Mouse (Mus musculus) left cerebral cortex, postnatal 14 days (tissue): ENCODE results near the gene Tpp2. TPM values are rescaled to one million over a fixed set of nuclear protein-coding genes. Genes with fewer than 3 reads are reported as not detected.
A peak's percentile ranks its signal among the peaks of the same experiment; 100 is the strongest.
"Not testable (repeated sequence)": the region's sequence is repeated elsewhere in the genome, so short reads cannot be mapped to it uniquely, and the experiment has no call there.

Source experiments
- DNase-seq, 2 experiments: peaks; one replicate each; pipeline ENCODE4 v3.0.0; 2021 to 2022; ENCODE audit warnings: low spot score in 2 of 2, mixed read lengths in 1 of 2
- intact Hi-C: fragments of 180-260 bp; cut with DNase I; formaldehyde crosslinking; loops from one replicate; pipeline ENCODE4 v1.15.1; 2025
- long read RNA-seq, 2 experiments: library from polyadenylated mRNA; stranded (forward); transcript quantifications; one replicate each; pipeline ENCODE4 v2.0.0; 2021
- total RNA-seq, 2 experiments: library from RNA; stranded (reverse); gene quantifications; 2 replicates each; pipeline ENCODE4 v1.2.3; 2021

Gene Tpp2
- 10 to 100 TPM; 53.2 to 55.4 TPM for total RNA-seq
- long read RNA-seq, experiment 1, full-length matches to known transcripts = 31 of 40 reads
- long read RNA-seq, experiment 1, partial matches to known transcripts = 3 of 40 reads
- long read RNA-seq, experiment 1, other reads (novel, unspliced or antisense) = 6 of 40 reads
- long read RNA-seq, experiment 2, full-length matches to known transcripts = 26 of 36 reads
- long read RNA-seq, experiment 2, partial matches to known transcripts = 6 of 36 reads
- long read RNA-seq, experiment 2, other reads (novel, unspliced or antisense) = 4 of 36 reads

DNA sequence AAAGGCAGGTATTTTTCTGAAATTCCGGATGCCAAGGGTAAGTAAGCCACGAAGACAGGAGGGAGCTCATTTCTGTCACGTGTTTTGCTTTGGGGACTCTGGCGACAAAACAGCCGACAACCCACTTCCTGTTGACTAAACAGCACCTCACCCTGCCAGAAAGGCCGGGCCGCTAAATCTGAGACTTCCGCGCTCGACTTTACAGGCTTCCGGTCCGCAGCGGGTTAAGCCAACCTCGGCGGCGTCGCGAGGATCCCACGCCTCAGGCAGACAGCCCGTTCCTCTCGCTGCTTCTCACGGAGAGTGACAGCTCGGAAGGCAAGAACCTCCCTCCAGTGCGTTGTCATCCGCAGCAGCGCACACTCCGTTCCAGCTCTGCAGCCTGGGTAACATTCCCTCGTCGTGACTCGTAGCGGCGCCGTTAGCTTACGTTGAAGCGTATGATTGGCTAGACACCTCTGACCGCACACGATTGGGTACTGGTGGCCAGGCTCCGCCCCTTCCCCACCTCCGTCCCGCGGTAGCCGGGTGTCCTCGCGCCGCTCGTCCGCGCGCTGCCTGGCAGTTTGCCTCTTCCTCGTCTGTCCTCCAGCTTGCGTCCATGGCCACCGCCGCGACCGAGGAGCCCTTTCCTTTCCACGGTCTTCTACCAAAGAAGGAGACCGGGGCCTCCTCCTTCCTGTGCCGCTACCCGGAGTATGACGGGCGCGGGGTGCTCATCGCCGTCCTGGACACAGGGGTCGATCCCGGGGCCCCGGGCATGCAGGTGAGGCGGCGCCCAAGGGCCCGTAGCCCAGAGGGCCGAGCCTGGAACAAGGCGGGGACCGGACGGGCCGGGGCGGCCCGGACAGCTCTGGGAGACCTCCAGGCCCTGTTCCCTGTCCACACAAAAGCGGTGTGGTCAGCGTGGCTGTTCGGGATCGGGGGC is at the start of gene Tpp2:
Gene Tpp2 (plus strand): TSS at position 160 of the 928 bp plus-strand sequence.
- DNase-seq = peak; percentile 98 to 99
- intact Hi-C loops = no loop called here

DNA sequence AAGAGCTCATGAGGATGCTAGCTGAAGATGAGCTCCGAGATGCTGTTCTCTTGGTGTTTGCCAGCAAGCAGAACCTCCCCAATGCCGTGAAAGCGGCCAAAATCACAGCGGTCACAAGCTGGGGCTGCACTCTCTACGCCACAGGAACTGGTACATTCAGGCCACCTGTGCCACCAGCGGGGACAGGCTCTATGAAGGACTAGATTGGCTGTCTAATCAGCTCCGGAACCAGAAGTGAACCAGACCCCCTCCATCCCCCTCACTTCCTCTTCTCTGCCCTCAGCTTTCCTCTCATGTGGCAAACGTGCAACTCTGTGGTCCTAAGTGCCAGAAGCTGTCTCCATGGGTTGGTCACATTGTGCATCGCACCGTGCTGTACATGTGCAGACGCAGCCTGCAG is 45.1 kb upstream of the Tpp2 start:
- intact Hi-C loops, DNase-seq: not testable (repeated sequence)

DNA sequence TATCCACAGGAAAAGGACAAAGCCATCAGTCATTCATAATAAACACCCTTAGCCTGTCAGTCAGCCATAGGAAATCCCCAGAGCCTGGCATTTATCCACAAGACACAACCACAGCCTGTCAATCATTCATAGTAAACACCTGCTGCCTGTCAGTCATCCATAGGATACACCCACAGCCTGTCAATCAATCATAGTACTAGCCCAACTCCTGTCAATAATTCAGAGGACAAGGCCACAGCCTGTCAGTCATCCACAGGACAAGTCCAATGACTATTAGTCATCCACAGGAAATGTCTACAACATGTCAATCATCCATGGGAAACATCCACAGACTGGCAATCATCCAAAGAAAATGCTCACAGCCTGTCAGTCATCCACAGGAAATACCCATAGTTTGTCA is 37.7 kb upstream of the Tpp2 start:
- intact Hi-C loops = loop anchor here (10.0 kb wide), 1 partner anchor 149 kb away; no protein-coding TSS in a partner anchor
- no peak for DNase-seq

DNA sequence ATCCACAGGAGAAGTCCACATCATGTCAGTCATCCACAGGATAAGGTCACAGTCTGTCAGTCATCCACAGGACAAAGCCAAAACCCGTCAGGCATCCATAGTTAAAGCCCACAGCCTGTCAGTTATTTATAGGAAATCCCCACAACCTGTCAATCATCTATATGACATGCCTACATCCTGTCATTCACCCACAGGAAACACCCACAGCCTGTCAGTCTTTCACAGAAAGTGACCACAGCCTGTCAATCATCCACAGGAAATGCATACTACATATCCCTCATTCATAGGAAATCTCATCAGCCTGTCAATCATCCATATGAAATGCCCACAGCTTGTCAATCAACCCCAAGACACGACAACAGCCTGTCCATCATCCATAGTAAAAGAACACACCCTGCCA is 36.3 kb upstream of the Tpp2 start:
- DNase-seq = no peak
- intact Hi-C loops = loop anchor here (10.0 kb wide), 1 partner anchor 148 kb away; no protein-coding TSS in a partner anchor

DNA sequence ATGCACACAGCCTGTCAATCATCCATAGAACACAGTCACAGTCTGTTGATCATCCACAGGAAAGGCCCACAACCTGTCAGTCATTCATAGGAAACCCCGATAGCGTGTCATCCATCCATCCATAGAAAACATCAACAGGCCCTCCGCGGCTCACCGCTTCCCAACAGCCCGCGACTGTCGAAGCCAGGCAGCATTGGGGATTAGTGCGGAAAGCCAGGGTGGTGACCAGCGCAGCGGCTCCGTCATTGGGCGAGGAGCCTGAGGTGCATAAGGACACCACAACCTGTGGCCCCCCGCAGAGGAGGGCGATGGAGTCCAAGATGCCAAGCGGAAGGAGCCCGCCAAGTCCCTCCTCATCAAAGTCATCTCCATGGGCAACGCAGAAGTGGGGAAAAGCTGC is 35.5 kb upstream of the Tpp2 start:
- no peak for DNase-seq
- intact Hi-C loops = loop anchor here (2.0 to 10.0 kb wide), 2 partner anchors 137 to 147 kb away; no protein-coding TSS in a partner anchor

DNA sequence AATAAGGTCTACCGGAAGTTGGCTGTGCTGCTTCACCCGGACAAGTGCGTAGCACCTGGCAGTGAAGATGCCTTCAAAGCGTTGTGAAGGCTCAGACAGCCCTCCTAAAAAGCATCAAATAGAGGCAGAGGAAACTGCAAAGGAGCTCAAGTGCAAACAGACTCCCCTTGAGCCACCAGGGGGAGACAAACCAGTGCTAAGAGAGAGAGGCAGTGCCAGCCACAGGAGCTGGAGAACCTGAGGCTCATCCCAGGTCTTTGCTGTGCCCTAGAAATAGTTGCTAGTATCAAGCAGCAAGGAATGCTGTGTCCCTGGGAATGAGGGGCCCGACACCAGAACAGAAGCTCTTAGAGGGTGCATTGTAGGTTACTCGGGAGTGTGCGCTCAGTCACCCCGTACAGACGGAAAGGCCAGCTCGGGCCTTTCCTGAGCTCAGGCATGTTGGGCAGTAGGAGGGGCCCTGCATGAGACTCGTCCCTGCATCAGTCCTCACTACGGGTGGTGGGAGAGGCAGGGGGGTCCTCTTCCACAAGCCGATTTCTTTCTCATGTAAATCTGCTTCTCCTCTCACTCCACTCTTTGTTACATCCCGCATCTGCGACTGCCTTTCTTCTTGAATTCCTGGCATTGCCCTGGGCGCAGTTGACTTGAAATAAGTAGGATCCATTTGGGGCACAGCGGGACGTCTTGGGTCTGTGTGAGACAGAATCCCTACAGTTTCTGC is 34.3 kb upstream of the Tpp2 start:
- DNase-seq = peak; percentile 77 to 84
- intact Hi-C loops = loop anchor here (2.0 to 10.0 kb wide), 2 partner anchors 138 to 146 kb away; no protein-coding TSS in a partner anchor

DNA sequence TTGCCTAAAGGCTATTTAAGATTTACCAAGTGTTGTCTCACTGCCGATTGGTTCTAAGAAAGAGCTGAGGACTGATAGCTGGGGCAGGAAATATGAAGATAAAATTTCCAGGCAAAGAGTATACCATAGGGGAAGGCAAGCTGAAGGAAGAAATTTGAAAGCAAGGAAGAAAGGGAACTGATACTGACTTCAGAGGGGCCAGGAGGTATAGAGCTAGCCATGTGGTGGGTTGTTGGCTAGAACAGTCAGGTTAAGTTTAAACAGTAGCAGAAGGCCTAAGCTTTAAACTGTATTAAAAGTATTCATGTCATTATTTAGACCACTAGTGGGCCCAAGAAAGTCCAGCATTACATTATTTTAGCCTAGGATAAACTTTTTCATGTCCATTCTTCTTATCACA is 31.0 kb upstream of the Tpp2 start:
- DNase-seq = no peak
- intact Hi-C loops = loop anchor here (5.0 kb wide), 1 partner anchor 160 kb away; the partner anchor contains the start of gene Gm8251

DNA sequence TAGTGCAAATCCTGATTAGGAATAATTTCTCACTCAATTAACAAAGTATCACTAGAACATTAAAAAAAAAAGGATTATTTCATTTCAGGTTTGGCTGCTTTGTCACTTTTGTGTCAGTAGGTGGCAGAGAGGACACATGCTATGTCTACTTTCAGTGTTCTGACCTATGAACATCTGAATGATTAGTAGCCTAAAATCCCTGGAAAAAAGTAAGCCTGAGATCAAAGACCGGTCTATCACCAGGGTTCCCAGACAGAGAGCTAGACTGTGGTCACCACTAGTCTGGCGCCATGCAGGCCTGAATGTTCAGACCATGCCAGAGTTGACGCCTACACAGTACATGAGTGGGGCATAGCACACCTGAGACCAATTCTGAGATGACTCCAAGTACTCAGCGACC is 30.6 kb upstream of the Tpp2 start:
- no peak for DNase-seq
- intact Hi-C loops = loop anchor here (5.0 kb wide), 1 partner anchor 159 kb away; the partner anchor contains the start of gene Gm8251

DNA sequence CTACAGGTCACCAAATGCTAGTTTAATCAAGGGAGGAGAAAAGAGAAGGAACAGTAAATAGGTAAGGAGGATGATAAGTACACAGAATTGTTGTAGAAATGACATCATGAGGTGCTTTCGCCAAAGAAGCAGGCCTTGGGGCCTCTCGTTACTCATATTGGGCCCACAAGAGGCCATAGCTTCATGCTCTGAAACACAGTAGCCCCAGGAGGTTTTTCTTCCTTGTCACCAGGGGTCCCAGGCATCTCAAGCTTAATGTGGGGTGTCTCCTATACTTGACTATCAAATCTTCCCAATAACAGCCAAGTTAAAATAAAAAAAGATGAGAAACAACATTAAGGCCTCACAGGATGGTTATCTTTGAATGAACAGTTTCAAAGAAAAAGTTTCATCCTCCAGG is 18.0 kb upstream of the Tpp2 start:
- DNase-seq = no peak
- intact Hi-C loops = no loop called here

DNA sequence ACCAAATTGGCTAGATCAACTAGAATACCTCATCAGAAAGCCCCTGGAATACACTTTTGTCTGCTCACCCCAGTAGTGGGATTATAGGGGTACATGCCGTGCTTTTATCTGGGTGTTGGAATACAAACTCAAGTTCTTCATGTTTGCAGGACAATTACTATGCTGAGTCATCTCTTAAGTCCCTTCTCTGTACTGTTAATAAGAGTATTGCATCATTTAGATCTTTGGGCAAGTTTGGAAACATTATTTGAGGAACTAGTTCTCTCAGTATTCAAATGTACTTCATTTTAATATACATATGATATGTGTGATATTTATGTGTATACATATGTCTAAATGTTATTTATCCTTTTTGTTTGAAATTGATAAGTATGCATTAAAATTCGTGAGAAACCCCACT is 16.6 kb upstream of the Tpp2 start:
- DNase-seq = no peak
- intact Hi-C loops = no loop called here

DNA sequence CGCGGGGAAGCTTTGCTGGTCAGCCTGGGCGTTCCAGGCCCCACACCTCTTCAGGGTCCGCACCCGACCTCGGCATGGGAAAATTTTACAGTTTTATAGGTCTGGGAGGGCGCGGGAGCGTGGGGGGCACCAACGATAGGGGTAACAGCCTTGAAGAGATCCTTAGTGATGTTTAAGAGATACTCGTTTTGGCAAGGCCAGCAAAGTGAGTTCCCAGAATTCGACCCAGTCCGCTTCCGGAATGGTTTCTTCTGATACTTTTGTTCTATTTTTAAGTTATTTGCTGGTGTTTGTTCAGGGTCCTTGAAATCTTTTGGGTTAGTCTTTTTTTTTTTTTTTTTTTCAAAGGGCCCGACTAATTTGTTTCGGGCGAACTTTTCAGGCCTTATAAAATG is 966 bp downstream of the Tpp2 start:
- DNase-seq = no peak
- intact Hi-C loops = no loop called here

DNA sequence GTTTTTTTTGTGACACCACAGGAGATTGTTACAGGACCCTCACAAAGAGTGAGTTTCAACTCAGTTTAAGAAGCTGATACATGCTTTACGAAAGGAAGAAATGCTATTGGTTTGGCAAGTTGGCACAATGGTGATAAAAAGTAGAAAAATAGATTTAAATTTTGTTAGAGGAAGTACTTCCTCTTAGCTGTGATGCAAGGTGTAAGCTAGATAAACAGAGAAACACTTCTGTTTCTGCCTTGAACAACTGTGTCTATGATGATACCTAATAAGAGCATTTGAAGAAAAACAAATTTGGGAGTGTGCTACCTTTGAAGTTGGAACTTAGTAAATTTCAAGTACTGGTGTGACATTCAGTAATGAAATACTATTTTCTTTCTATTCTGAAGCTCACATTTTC is 5.9 kb downstream of the Tpp2 start:
- intact Hi-C loops = no loop called here
- no peak for DNase-seq

DNA sequence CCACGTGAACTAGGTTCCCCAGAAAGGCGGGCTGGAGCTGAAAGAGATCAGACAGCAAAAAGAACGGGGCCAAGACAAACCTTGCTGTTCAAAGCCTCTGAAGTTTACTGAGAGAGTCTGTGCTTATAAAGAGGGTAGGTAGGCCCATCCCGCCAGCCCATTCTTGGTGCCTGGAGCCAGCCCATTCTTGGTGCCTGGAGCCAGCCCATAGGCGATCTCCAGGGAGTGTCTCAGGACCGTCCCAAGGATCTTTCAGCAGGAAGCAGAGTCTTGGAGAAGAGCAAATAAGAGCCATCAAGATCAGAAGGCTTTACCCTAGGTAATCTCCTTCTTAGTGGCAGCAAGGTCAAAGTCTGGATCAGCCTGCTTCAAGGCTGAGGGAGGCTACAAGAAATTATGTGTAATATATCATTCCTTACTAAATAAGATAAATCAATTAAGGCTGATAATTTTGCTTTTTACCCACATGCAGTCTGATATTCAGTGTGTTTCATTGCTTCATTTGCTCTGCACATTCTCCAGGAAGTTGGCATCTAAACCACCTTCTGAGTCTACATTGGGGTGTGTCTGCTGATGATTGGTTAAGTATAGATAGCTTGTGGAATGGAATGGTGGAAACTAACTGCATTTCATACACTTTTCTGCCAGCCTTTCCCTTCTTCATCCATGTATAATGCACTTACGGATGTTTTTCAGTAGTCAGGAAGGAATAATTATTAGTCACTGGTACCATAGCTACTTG is 8.2 kb downstream of the Tpp2 start:
- intact Hi-C loops = no loop called here
- no peak for DNase-seq

DNA sequence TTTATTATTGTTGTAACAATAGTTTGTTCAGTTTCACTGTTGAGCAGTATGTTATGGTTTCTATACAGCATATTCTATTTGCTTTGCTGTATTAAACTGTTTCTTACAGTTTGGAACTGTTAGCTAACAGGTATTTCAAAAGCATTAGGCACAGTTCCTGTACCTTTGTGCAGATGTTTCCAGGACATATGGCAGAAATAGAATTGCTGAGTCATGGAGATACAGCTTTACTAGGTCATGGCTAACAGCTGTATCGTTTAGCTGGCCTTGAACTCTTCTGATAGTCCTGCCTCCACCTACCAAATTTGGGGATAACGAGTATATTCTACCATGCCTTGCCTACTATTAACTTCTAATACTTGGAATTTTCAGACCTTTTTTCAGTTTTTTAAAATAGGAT is 9.4 kb downstream of the Tpp2 start:
- no peak for DNase-seq
- intact Hi-C loops = no loop called here

DNA sequence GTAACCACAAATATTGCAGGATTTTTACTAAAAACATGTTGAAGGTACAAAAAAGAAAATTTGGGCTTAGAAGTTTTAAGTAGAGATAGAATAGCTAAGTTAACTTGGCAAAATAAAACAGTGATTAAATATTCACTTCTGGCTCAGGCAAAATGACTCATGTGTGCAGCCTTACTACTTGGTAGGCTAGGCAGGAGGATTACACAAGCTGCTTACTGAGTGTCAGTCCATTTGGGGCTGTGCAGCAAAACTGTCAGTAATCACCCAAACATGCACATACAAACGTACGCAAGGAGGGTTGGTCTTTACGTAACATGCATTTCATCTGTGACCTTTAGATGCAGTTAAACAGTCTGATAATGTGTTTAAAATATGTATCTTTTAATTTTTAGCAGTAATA is 20.2 kb downstream of the Tpp2 start:
- intact Hi-C loops = no loop called here
- no peak for DNase-seq

DNA sequence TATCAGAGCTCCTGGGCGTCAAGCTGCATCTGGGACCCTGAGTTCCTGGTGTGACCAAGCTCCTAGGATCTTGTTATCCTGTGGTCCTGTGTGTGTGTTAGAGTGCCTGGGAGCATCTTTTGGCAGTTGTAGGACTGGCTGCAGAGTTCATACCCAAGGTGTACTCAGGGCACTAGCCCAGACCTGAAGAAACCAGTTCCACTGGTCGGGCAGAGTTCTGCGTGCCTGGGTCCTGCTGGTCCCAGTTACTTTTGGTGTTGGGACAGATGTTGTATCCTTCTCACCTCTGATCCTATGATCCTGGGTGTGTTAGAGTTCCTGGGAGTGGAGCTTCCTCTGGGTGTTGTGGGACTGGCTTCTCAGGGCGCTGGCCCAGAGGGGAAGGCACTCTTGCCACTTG is 30.9 kb downstream of the Tpp2 start:
- no peak for DNase-seq
- intact Hi-C loops = no loop called here

DNA sequence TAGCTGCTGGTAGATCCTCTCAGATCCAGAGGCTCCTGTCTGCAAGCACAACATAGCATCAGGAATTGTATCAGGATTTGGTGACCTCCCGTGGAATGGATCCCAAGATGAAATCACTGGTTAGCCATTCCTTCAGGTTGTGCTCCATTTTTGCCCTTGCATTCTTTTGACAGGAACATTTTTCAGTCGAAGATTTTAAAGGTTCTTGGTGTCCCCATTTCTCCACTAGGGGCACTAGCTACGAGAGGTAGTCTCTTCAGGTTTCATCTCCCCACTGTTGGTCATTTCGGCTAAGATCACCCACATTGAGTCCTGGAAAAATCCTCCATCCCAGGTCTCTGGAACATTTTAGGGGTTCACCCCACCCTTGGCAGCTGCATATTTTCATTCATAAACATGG is 33.3 kb downstream of the Tpp2 start:
- intact Hi-C loops = no loop called here
- no peak for DNase-seq

DNA sequence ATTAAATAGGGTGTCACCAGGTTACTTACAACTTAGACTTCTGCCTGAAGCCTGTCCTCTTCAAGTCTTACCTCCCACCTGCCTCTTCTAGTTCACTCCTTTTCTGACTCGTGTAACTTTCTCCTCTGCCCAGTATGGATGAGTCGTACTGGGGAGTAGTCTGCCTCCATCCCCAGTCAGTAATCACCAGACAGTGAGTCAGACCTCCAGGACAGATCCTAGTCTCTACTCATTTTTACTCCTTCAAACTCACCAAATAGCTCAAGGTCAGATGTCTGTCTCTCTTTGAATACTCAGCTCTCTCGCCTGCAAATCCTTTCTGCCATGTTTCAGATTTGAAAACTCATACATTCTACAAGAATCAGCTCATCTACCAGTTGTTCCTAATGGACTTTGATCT is 35.9 kb downstream of the Tpp2 start:
- DNase-seq = no peak
- intact Hi-C loops = no loop called here

DNA sequence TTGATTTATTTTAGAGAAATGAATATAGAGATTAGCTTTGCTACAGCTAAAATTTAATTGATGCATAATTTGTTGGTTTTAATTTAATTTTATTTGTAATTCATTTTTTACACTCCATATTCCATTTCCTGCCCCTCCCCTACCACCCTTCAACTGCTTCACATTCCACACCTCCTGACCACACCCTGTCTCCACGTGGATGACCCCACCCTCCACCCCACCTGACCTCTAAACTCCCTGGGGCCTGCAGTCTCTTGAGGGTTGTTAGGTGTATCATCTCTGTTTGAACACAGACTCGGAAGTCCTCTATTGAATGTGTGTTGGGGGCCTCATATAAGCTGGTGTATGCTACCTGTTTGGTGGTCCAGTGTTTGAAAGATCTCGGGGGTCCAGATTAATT is 37.6 kb downstream of the Tpp2 start:
- intact Hi-C loops = no loop called here

More for the DNA sequence above, 37.6 kb downstream of the Tpp2 start:
- DNase-seq = no peak
